Mouse (Mus musculus) heart, postnatal 0 days (tissue): ENCODE measurements at regions not wholly inside any gene's neighbourhood (a gene's known extent, or its start where the extent isn't known, plus 50 kb on each side); places are given as distances from the start of the nearest gene placed in this dataset.

Source experiments
- CTCF ChIP-seq: IDR thresholded peaks from 2 replicates; pipeline ENCODE4 v1.5.1; 2016; ENCODE audit warnings: antibody characterized with exemption, control low read depth, low read depth
- EP300 ChIP-seq: IDR thresholded peaks from 2 replicates; pipeline ENCODE4 v1.6.1; 2016; ENCODE audit warnings: antibody characterized with exemption, low read depth

DNA sequence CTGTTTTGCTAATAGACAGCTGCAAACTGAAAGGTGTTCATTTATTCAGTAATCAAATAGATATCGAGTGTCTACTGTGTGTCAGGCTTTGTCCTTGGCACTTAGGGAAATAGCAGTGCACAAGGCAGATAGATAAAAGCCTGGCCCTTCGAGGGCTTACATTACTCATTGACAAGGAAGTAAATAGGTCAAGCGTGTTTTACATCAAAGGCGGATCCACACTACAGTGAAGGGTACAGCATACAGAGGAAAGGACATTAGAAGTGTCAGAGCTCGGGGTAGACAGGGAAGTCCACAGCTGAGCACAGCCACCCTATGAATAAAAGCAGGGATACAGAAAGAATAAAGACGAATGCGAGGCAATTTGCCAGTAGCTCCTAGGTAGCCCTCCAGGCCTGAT lies 251.6 kb upstream of the Zfp703 start:
- TF ChIP-seq CTCF (no peak), EP300 (no peak)
